Mouse (Mus musculus) embryonic fibroblast, embryonic 13.5 days (primary cell): ENCODE data around the gene Apoe. TPM values are rescaled to one million over a fixed set of nuclear protein-coding genes. Genes with fewer than 3 reads are reported as not detected.

Source experiments
- H3K27ac ChIP-seq: 2 replicates; pipeline ENCODE4 v1.5.1; 2012; ENCODE audit warnings: low read length, control low read depth, inconsistent platforms; ENCODE audit not compliant: insufficient read depth
- H3K4me1 ChIP-seq: 2 replicates; pipeline ENCODE4 v1.6.1; 2011; ENCODE audit warnings: low read length; ENCODE audit not compliant: control insufficient read depth, insufficient read depth
- H3K4me3 ChIP-seq: 2 replicates; pipeline ENCODE4 v1.5.1; 2011; ENCODE audit warnings: mild to moderate bottlenecking, control low read depth, low read length; ENCODE audit not compliant: insufficient read depth
- CTCF ChIP-seq: IDR thresholded peaks from 2 replicates; pipeline ENCODE4 v1.5.1; 2011; ENCODE audit warnings: mild to moderate bottlenecking, control low read depth, low read length, moderate library complexity, borderline replicate concordance; ENCODE audit not compliant: insufficient read depth
- POLR2A ChIP-seq: IDR thresholded peaks from 2 replicates; pipeline ENCODE4 v1.6.1; 2011; ENCODE audit warnings: low read depth, mild to moderate bottlenecking, control low read depth, low read length, moderate library complexity
- polyA plus RNA-seq: library from polyadenylated mRNA; stranded (reverse); fragments of >200 nt; gene quantifications from 2 replicates; pipeline ENCODE4 v1.2.4, GENCODE M21; 2011; ENCODE audit warnings: low read depth; ENCODE audit not compliant: missing spikeins, insufficient read length

The Apoe gene
- polyA plus RNA-seq, 1 experiment = 34.9 TPM

- H3K4me1 ChIP-seq = 0 out of 2 replicates have a peak, but pooled peaks cover 3% of the 10 kb centered on the region
- TF ChIP-seq CTCF (peak; percentile 41; the same call in 1 of the 2 replicates), POLR2A (no peak)
- no peak overlapping the region for H3K27ac ChIP-seq
- H3K4me3 ChIP-seq = no peak overlapping the region
Observed at GRCm38 (mm10) chr7:19701069-19701761, 2.2 kb upstream of the Apoe start.

GRCm38 (mm10) chr7:19700299-19701068 is 1.5 kb upstream of the Apoe start:
- Histone ChIP-seq H3K27ac (no peak overlapping the region), H3K4me1 (0 out of 2 replicates have a peak, but pooled peaks cover 3% of the 10 kb centered on the region), H3K4me3 (no peak overlapping the region)
- TF ChIP-seq POLR2A (no peak), CTCF (no peak)

DNA sequence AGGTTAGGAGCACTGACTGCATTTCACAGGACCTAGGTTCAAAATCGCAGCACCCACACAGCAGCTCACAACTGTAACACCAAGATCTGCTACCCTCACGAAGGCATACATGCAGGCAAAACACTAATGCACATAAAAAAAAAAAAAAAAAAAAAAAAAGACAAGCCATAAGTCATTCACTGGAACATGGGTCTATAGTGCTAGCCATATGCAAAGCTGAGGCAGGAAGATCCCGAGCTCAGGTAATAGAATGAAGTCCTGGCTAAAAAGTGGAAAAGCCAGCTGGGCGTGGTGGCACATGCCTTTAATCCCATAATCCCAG is 800 bp upstream of the Apoe start:
- 0 out of 2 replicates have a peak, but pooled peaks cover 3% of the 10 kb centered on the region for H3K4me1 ChIP-seq
- H3K4me3 ChIP-seq = no peak overlapping the region
- TF ChIP-seq CTCF (no peak), POLR2A (no peak)
- H3K27ac ChIP-seq = no peak overlapping the region

GRCm38 (mm10) chr7:19697949-19698906 is 760 bp downstream of the Apoe start:
- TF ChIP-seq POLR2A (no peak), CTCF (no peak)
- H3K4me1 ChIP-seq = 0 out of 2 replicates have a peak, but pooled peaks cover 3% of the 10 kb centered on the region
- no peak overlapping the region for H3K27ac ChIP-seq
- no peak overlapping the region for H3K4me3 ChIP-seq

- 0 out of 2 replicates have a peak, but pooled peaks cover 3% of the 10 kb centered on the region for H3K4me1 ChIP-seq
- no peak overlapping the region for H3K27ac ChIP-seq
- TF ChIP-seq POLR2A = no peak
- TF ChIP-seq CTCF = no peak
- no peak overlapping the region for H3K4me3 ChIP-seq
Observed at GRCm38 (mm10) chr7:19696336-19696873, 2.6 kb downstream of the Apoe start.

DNA sequence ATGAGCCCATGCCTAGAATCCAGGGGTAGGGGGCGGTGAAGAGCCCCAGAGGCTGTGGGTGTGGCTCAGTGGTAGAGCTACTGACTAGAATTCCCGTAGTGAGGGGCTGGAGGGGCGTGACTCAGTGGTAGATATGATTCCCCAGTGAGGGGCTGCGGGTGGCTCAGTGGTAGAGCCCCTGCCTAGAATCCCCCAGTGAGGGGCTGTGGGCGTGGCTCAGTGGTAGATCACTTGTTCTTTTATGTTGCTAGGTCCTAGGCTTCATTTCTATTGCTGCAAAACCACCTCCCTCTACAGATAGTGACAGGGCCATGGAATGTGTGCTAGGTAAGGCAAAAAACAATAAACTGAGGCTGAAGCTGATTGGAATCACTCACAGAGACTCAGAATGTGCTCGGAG is 3.1 kb downstream of the Apoe start:
- Histone ChIP-seq H3K4me3 (no peak overlapping the region), H3K4me1 (0 out of 2 replicates have a peak, but pooled peaks cover 3% of the 10 kb centered on the region), H3K27ac (no peak overlapping the region)
- no peak for TF ChIP-seq CTCF
- no peak for TF ChIP-seq POLR2A

- Histone ChIP-seq H3K4me1 (0 out of 2 replicates have a peak, but pooled peaks cover 3% of the 10 kb centered on the region), H3K27ac (no peak overlapping the region), H3K4me3 (no peak overlapping the region)
- TF ChIP-seq POLR2A = no peak
- TF ChIP-seq CTCF = no peak
Observed at GRCm38 (mm10) chr7:19695213-19695594, 3.8 kb downstream of the Apoe start.

DNA sequence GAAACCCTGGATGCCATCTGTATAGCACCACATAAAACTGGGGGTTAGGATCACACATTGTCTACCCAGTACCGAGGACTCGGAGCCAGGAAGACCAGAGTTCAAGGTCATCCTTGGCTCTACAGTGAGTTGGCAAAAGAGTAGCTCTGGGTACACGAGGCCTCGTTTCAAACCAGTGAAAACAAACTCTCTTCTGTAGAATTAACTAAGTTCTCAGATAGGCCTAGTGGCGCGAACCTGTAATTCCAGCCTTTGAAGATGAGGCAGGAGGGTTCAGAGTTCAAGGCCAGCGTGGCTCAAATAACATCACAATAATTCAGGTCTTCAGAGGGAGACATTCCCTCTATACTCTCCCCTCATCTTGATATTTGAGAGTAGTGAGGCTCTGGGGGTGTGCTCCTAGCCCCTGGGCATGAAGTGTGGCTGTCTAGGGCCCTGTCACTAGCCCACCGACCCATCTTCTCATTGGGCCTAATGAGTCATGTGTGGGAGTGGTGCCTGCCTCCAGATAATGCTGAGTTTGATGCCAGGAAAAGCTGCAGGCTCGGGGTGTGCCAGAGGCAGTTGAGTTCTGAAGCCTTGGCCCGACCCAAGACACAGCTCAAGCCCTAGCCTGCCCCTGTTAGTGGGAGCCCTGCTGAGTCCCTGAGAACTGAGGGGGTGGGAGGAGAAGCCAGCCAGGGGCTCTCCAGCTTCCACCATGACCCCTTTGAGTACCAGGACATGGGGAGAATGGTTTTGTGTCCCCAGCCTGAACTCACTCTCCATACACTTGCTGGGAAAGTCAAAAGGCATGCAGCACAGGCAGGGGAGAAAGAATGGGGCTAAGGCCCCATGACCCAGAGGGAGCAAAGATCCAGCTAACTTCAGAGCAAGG is 4.4 kb downstream of the Apoe start:
- Histone ChIP-seq H3K27ac (no peak overlapping the region), H3K4me3 (no peak overlapping the region), H3K4me1 (0 out of 2 replicates have a peak, but pooled peaks cover 3% of the 10 kb centered on the region)
- TF ChIP-seq POLR2A (no peak), CTCF (no peak)

GRCm38 (mm10) chr7:19693421-19693820 is 5.6 kb downstream of the Apoe start:
- H3K4me3 ChIP-seq = no peak overlapping the region
- no peaks in the 10 kb centered on the region for H3K4me1 ChIP-seq
- no peak overlapping the region for H3K27ac ChIP-seq
- TF ChIP-seq POLR2A (no peak), CTCF (no peak)
